Mouse (Mus musculus) ES-Bruce4 (cell line): Measurements from ENCODE around the gene Vmn1r40. TPM values are rescaled to one million over a fixed set of nuclear protein-coding genes. Genes with fewer than 3 reads are reported as not detected.
A peak's percentile ranks its signal among the peaks of the same experiment; 100 is the strongest.

ENCODE experiments used
- H3K27ac ChIP-seq: 2 replicates; pipeline ENCODE4 v1.5.1; 2012; ENCODE audit warnings: low read length, inconsistent platforms; ENCODE audit not compliant: insufficient read depth
- H3K27me3 ChIP-seq: 2 replicates; pipeline ENCODE4 v1.6.1; 2012; ENCODE audit warnings: mild to moderate bottlenecking, low read length, inconsistent platforms; ENCODE audit not compliant: control insufficient read depth, poor library complexity, insufficient read depth, severe bottlenecking
- H3K36me3 ChIP-seq: 2 replicates; pipeline ENCODE4 v1.6.1; 2012; ENCODE audit warnings: inconsistent platforms, mild to moderate bottlenecking, low read length, moderate library complexity; ENCODE audit not compliant: control insufficient read depth, poor library complexity, insufficient read depth, severe bottlenecking
- H3K4me1 ChIP-seq: one replicate; pipeline ENCODE4 v1.8.1; 2011; ENCODE audit warnings: low read length; ENCODE audit not compliant: control insufficient read depth, insufficient read depth
- H3K4me3 ChIP-seq: 2 replicates; pipeline ENCODE4 v1.5.1; 2011; ENCODE audit warnings: low read depth, mild to moderate bottlenecking, low read length
- H3K9ac ChIP-seq: 2 replicates; pipeline ENCODE4 v1.6.1; 2012; ENCODE audit warnings: low read depth, mild to moderate bottlenecking, inconsistent platforms; ENCODE audit not compliant: poor library complexity, severe bottlenecking
- H3K9me3 ChIP-seq: replicated peaks from 2 replicates; pipeline ENCODE4 v1.6.1; 2012; ENCODE audit warnings: mild to moderate bottlenecking, low read length, inconsistent platforms; ENCODE audit not compliant: control insufficient read depth, poor library complexity, insufficient read depth, severe bottlenecking
- CTCF ChIP-seq: IDR thresholded peaks from one replicate; pipeline ENCODE4 v1.8.1; 2011; ENCODE audit warnings: low read depth, low read length
- EP300 ChIP-seq: IDR thresholded peaks from 2 replicates; pipeline ENCODE4 v1.6.1; 2011; ENCODE audit warnings: low read depth, low read length; ENCODE audit not compliant: insufficient read depth
- POLR2A ChIP-seq: IDR thresholded peaks from one replicate; pipeline ENCODE4 v1.8.1; 2011; ENCODE audit warnings: low read length; ENCODE audit not compliant: insufficient read depth
- polyA plus RNA-seq: library from polyadenylated mRNA; stranded (reverse); fragments of >200 nt; gene quantifications from 2 replicates; pipeline ENCODE4 v1.2.4, GENCODE M21; 2011; ENCODE audit warnings: low read depth; ENCODE audit not compliant: missing spikeins, insufficient read depth, insufficient read length

Vmn1r40 gene
- polyA plus RNA-seq: not detected in 2 replicates

DNA sequence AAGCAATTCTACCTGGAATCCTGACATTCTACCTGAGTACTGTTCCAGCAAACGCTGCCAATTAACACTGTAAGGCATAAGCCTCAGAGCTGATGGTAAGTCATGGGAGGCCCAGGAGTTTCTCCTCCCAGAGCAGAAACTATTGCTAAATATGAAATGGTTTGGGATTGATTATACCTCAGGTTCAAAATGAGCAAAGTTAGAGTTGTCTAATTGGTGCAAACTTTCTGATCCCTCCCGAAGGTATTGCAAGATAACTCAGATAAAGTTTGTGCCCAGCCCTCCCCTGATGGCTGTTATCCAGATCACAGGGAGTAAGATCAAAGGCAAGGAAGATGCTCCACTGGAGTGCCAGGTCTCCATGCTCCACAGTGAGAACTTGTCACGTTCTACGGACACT lies at the start of gene Vmn1r40:
Gene Vmn1r40 (plus strand): TSS at position 301 of the 400 bp plus-strand sequence.
- H3K4me3 ChIP-seq: no peak within 1 kb of the TSS
- no peak for TF ChIP-seq CTCF
- no peak for TF ChIP-seq EP300
- TF ChIP-seq POLR2A: no peak
- no peak within 1 kb of the TSS for H3K27ac ChIP-seq
- H3K36me3 ChIP-seq: no peaks in the 10 kb centered on the region
- H3K4me1 ChIP-seq: no peaks in the 10 kb centered on the region
- H3K9me3 ChIP-seq: no peaks in the 10 kb centered on the region
- H3K27me3 ChIP-seq: no peaks in the 10 kb centered on the region
- H3K9ac ChIP-seq: no peak within 1 kb of the TSS

DNA sequence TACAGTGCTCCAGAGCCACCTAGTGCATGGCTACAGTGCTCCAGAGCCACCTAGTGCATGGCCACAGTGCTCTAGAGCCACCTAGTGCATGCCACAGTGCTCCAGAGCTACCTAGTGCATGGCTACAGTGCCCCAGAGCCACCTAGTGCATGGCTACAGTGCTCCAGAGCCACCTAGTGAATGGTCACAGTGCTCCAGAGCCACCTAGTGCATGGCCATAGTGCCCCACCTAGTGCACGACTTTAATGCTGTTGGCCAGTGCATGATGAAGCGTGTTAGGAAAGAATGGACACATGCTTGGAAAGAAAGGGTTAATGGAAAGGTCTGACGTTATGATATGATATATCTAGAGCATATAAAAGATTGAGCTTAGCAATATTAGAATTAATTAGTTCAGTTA lies 49.0 kb upstream of the Vmn1r40 start:
- no peaks in the 10 kb centered on the region for H3K27me3 ChIP-seq
- no peaks in the 10 kb centered on the region for H3K36me3 ChIP-seq
- TF ChIP-seq POLR2A (no peak), EP300 (no peak), CTCF (no peak)

DNA sequence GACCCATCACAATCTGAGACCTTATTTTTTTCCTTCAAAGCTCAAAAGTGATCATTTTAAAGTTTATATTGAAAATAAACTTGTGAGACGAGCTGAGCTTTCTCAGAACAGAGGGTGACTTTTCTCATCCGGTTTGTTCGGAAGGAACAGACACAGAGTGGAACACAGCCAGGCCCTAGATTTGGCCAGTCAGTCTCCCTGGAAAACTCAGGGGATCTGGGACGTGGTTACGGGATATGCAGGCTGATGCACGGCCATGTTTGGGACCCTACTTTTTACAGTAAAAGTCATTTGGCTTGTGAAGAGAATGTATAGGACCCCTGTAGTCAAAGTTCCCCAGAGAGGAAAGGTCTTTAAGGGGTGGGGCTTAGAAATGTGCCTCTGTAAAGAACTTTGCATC lies 48.4 kb upstream of the Vmn1r40 start:
- Histone ChIP-seq H3K4me3 (no peak overlapping the region), H3K4me1 (no peaks in the 10 kb centered on the region), H3K9me3 (no peaks in the 10 kb centered on the region), H3K27ac (no peak overlapping the region), H3K9ac (no peak overlapping the region), H3K27me3 (no peaks in the 10 kb centered on the region), H3K36me3 (no peaks in the 10 kb centered on the region)
- no peak for TF ChIP-seq EP300
- TF ChIP-seq POLR2A: no peak
- no peak for TF ChIP-seq CTCF

More for the DNA sequence above, 49.0 kb upstream of the Vmn1r40 start:
- no peak overlapping the region for H3K27ac ChIP-seq
- H3K9me3 ChIP-seq: no peaks in the 10 kb centered on the region
- H3K9ac ChIP-seq: no peak overlapping the region
- H3K4me1 ChIP-seq: no peaks in the 10 kb centered on the region
- H3K4me3 ChIP-seq: no peak overlapping the region

DNA sequence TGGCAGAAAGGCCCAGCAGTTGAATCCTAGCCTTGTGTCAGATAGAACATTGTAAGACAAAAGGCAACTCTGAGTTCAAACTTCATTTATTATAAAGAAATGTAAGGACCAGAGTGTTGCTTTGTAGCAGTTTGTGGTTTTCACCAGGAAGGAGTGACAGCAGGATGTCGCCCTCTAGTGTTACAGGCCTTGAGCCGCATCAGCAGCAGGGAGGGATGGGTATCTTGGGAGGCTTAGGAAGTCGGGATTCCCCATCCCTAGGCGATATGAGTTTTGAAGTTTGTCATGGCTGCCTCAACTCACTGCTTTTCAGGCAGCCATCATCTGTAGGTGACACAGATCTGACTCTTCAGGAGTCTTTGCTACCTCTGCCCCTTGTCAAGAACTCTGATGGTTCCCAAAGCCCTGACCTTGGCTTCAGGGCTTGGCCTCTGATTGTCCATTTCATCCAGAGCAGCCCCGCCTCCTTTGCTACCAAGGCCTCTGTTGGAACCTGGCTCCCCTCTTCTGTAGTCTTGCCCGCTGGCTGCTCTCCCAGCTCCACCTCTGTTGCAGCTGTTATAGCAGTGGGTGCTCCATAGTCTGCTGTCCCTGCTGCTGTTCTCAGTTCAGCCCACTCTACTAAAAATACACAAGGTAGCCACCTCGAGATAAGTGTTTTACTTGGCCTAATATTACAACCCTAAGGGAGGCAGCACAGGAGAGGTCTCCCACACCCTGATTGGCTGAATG lies 47.5 kb upstream of the Vmn1r40 start:
- TF ChIP-seq CTCF (peak; percentile 88), EP300 (no peak)
- no peaks in the 10 kb centered on the region for H3K4me1 ChIP-seq
- H3K36me3 ChIP-seq: no peaks in the 10 kb centered on the region
- H3K9ac ChIP-seq: no peak overlapping the region
- H3K27ac ChIP-seq: no peak overlapping the region
- no peaks in the 10 kb centered on the region for H3K9me3 ChIP-seq
- H3K27me3 ChIP-seq: no peaks in the 10 kb centered on the region
- H3K4me3 ChIP-seq: no peak overlapping the region

DNA sequence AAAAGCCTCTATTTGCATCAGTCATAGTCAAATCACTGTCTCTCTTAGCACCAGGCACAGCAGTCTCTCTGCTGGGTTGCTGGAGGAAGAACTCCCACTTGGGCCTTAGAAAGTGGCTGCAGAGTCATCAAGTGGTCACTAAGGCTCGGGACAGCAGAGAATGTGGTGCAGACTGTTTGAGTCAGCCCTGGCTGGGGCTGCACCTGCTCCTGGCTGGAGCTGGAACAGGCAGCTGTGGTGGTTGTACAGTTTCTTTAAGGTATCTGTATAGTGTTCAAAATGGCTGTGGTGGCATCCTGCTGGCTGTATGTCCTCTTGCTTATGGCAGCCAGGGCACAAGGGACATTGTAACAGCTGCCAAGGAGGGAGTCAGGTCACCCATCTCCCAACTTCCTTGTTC lies 46.9 kb upstream of the Vmn1r40 start:
- Histone ChIP-seq H3K4me3 (no peak overlapping the region), H3K36me3 (no peaks in the 10 kb centered on the region), H3K27me3 (no peaks in the 10 kb centered on the region), H3K27ac (no peak overlapping the region), H3K9ac (no peak overlapping the region), H3K9me3 (no peaks in the 10 kb centered on the region), H3K4me1 (no peaks in the 10 kb centered on the region)
- TF ChIP-seq CTCF: no peak
- TF ChIP-seq POLR2A: no peak
- no peak for TF ChIP-seq EP300

DNA sequence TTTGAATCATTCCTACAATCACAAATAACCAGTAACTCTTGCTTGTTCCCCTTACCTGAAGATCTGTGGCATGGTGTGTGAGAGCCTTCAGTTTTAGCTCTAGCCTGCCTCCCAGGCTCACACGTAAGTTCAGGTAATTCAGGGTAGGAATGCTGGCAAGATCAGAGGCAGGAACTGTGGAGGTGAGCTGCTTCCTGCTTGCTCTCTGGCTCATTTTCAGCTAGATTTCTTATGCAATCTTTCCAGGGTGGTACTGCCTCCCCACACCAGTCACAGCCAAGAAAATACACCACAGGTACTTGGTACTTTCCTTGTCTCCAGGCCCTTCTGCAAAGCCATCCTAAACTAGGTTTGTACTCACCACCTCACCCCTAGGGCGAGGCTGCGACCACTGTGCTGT lies 44.8 kb upstream of the Vmn1r40 start:
- Histone ChIP-seq H3K4me3 (no peak overlapping the region), H3K36me3 (no peaks in the 10 kb centered on the region), H3K9ac (no peak overlapping the region), H3K27me3 (no peaks in the 10 kb centered on the region), H3K9me3 (no peaks in the 10 kb centered on the region), H3K4me1 (no peaks in the 10 kb centered on the region), H3K27ac (no peak overlapping the region)
- TF ChIP-seq POLR2A (no peak), EP300 (no peak), CTCF (no peak)
